Mouse (Mus musculus) E14TG2a.4 (cell line): ENCODE measurements at regions not wholly inside any gene's neighbourhood (a gene's known extent, or its start where the extent isn't known, plus 50 kb on each side); places are given as distances from the start of the nearest gene placed in this dataset.

ENCODE experiments used
- CTCF ChIP-seq: conservative IDR thresholded peaks from 2 replicates; pipeline ENCODE4 v1.5.1; 2014; ENCODE audit warnings: low read length
- NANOG ChIP-seq: IDR thresholded peaks from 2 replicates; pipeline ENCODE4 v1.6.1; 2014; ENCODE audit warnings: borderline replicate concordance, low read length, mixed read lengths
- POU5F1 ChIP-seq: IDR thresholded peaks from 2 replicates; pipeline ENCODE4 v1.6.1; 2014; ENCODE audit warnings: low read length, borderline replicate concordance

DNA sequence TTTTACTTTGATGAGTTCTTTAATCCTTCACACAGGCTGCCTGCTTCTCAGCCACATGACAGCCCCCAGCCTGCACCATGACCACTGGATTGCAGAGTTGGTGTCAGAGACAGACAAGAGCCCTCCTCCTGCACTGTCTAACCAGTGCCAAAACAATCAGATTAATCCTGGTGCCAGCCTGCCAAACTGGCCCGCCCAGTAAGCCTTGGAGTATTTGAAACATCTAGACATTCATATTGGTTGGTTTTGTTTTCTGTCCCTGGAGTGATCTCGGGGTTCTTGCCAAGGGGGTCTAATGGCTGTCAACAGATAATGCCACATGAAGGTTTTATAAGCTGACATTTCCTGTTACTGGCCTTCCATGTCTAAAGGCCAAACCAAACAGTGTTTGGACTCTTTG is 339.2 kb downstream of the Ankrd50 start:
- TF ChIP-seq CTCF (no peak), POU5F1 (no peak), NANOG (no peak)
